Mouse (Mus musculus): ENCODE measurements around the gene Poc5.

The Poc5 gene

DNA sequence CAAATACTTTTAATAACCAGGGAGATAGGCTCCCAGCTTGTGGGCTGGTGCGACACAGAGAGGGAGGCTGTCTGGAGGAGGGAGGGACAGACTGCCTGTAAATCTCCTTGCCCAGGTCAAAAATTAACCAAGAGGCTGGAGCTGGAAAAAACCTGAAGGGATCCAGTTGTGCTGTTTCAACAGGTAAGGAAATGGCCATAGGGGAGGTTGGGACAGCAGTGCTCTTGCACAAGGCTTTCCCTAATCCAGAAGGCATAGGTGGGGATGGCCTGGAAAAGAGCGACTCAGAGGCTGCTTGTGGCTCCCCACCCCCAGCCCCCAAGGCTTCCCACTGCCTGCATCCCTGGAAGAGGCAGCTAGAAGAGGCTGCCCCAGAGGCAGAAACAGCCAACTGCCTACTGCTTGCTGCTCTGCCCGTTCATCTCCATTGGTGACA lies 44.3 kb downstream of the Poc5 start:
- no peak for DNase-seq (ENCODE audit: low read depth, low spot score)

DNA sequence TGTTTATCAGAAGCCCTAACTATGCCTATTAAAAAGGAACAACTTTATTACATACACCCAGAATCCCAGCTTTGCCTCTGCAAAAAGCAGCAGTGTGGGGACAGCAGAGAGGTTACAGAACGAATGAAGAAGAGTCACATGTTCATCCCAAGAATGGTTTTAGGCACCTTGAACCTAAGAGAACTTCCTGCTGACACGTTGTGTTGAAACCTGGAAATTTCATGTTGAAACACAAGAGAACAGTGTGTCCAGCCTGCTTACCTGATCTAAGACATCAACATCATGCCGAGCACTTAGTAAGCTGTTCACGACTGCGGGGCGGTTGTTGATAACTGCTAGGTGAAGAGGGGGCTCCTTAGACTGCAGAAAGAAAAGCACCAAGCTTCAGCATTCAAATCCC lies 44.9 kb downstream of the Poc5 start:
- DNase-seq (ENCODE audit: low read depth, low spot score) = no peak

GRCm38 (mm10) chr13:96433648-96434190 lies 45.6 kb downstream of the Poc5 start:
- DNase-seq (ENCODE audit: low read depth, low spot score) = no peak

GRCm38 (mm10) chr13:96434899-96435331 lies 46.8 kb downstream of the Poc5 start:
- DNase-seq (ENCODE audit: low read depth, low spot score) = no peak

- DNase-seq (ENCODE audit: low read depth, low spot score) = peak; percentile 11
Measured at GRCm38 (mm10) chr13:96435793-96436192, 47.7 kb downstream of the Poc5 start.

- DNase-seq (ENCODE audit: low read depth, low spot score) = peak; percentile 66
Measured at GRCm38 (mm10) chr13:96436921-96437320, 48.8 kb downstream of the Poc5 start.

DNA sequence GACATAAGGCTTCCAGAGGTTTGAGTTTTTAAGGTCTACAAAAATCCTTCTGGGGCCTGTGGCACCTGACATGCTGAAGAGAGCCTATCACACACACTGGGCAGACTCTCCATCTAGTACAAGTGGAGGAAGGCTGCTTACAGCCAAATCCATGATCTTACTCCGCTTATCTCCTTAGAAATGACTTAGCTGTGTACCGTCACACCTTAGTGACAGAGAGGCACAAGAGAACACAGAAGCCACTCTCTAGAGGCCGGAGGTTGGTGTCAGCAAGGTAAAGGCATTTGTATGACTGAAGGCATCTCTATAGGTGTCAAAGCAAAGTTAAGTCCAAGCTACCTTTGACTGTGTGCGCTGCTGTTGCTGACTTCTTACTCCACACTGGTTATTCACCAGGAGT lies 52.3 kb downstream of the Poc5 start:
- no peak for DNase-seq (ENCODE audit: low read depth, low spot score)

- no peak for DNase-seq (ENCODE audit: low read depth, low spot score)
Measured at GRCm38 (mm10) chr13:96450205-96450856, 62.2 kb downstream of the Poc5 start.

DNA sequence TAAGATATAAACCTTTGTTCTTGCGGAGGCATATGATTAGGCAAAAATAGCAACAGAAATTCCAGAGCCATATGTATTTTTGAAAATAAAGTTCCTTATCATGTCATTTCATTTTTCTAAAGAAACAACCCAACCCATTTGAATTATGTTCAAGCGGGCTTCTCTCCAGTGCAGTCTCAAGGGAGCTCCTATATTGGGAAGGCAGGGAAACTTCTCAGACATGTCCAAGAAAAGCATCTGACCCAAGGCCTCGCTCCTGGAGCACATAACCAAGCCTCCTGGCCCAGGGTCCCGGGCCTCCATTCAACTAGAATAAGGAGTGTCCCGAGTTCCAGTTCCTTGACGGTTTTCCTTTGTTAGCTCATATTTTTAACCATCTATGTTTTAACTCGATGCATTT lies 62.8 kb downstream of the Poc5 start:
- no peak for DNase-seq (ENCODE audit: low read depth, low spot score)

GRCm38 (mm10) chr13:96451386-96452140 lies 63.5 kb downstream of the Poc5 start:
- no peak for DNase-seq (ENCODE audit: low read depth, low spot score)

DNA sequence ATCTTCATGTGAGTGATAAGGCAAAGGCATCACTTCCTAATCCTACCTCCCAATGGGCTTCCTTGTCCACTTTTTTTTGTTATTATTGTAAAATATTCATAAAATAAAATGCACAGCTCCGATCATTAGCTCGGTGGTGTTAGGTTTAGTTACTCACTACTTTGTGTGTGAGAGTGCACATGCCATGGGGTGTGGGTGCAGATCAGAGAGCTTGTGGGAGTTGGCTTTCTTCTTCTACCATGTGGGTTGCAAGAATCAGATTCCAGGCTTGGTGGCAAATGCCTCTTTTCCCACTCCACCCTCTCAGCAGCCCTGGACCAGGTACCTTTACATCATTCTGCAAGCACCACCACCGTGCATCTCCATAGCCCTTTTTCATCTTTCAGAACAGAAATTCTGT lies 64.5 kb downstream of the Poc5 start:
- DNase-seq (ENCODE audit: low read depth, low spot score) = no peak

DNA sequence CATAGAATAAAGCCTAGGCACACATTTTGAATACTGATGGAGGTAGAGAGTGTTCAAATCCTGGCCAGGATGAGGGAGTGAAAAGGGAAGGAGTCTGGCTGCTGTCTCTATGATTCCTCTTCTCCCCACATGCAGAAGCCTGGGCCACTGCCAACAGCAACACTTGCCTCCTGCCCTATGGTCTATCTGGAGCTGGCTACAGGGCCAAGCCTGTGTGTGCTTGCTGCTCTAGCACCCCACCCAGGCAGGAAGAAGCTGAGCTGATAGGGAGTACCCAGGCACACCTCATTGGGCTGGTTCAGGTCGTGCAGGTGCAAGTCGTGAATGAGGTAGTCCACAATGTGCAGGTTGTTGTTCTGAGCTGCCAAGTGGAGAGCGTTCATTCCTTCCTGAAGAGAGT lies 66.2 kb downstream of the Poc5 start:
- no peak for DNase-seq (ENCODE audit: low read depth, low spot score)

DNA sequence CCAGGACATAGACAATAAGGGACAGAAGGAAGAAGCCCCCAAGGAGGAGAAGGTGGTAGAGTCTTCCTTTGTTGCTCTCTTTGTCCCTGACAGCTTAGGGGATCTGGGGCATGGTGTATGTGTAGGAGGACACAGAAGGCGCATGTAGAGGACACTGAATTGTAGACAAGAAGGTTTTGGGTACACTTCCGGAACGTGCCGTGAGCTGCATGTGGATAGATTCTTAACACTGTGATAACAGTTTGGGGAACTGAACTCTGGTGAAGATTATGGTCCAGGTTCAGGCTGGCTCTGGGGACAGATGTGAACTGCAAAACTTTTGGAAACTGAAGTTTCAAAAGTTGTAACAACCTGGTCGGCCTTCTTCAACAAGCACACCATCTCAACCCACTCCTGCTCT lies 69.5 kb downstream of the Poc5 start:
- no peak for DNase-seq (ENCODE audit: low read depth, low spot score)

DNA sequence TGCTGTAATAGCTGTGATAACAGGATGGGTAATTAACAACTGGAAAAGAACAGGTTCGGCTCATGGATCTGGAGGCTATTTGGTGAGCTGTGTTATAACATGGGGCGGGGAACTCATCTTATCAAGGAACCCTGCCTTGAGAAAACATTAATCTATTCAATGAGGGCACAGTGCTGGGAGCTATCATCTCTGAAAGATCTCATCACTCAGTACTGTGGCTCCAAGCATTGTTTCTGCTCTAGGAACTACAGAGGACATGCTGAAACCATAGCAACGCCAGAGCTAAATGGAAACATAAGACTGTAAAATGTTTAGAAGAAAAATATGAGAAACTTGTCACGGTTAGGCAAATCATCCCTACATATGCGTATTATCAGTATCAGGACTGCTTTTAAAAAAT lies 69.9 kb downstream of the Poc5 start:
- no peak for DNase-seq (ENCODE audit: low read depth, low spot score)

DNA sequence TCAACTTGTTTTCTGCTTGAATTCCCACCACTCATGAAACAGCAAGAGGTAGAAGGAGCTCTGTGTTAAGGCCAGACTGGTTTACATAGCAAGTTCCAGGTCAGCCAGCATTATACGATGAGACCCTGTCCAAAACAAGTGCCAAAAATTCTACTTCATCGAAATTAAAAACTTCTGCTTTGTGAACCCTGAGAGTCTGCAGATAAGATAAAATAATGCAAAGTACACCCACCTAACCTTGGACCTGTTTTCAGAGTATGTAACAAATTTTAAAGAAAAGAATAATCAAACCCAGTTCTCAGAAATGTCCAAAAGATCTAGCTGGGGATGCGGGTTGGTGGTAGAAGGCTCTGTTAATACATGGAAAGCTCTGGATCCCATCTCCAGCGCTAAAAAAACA lies 70.5 kb downstream of the Poc5 start:
- no peak for DNase-seq (ENCODE audit: low read depth, low spot score)

DNA sequence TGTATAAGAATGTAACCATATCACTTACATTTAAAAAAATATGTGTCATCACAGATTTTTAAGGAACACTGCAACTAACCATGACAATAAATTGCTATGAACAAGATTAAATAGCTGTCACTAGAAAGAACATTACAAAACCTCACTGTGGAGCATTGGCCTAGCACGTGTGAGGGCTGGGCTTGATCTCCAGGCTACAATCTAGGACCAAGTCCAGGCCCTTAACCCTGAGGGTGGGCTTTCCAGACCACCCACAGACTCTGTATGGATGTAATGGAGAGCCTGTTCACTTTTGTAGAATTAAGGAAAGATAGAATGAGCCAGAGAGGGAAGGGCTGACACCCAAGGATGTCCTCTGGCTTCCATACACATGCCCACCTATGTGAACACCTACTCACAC lies 74.5 kb downstream of the Poc5 start:
- no peak for DNase-seq (ENCODE audit: low read depth, low spot score)

- no peak for DNase-seq (ENCODE audit: low read depth, low spot score)
Measured at GRCm38 (mm10) chr13:96465315-96465714, 77.2 kb downstream of the Poc5 start.
